Mouse (Mus musculus) adipocyte (in vitro differentiated cells): ENCODE measurements around the gene Neu1.
"Not testable (repeated sequence)": the region's sequence is repeated elsewhere in the genome, so short reads cannot be mapped to it uniquely, and the experiment has no call there.

Experiments used
- DNase-seq: peaks from one replicate; pipeline ENCODE4 v3.0.0-alpha.2; 2016; ENCODE audit warnings: low spot score

Gene Neu1

DNA sequence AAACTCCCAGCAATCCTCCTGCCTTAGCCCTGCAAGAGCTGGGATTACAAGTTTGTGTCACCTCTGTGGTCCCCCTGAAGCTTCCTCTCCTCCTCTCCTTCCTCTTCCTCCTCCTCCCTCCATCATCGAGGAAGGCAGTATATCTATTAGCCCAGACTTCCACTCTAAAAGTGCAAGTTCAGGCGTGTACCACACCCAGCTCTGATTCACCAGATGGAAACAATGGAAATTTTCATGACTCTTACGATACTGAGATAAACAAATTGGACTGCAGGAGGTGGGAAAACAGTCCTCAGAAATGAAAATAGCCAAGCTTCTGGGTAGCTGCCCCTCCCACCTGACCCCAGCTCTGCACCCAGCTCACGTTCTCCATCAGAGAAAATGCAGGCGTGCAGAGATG is 34.6 kb downstream of the Neu1 start:
- no peak for DNase-seq

DNA sequence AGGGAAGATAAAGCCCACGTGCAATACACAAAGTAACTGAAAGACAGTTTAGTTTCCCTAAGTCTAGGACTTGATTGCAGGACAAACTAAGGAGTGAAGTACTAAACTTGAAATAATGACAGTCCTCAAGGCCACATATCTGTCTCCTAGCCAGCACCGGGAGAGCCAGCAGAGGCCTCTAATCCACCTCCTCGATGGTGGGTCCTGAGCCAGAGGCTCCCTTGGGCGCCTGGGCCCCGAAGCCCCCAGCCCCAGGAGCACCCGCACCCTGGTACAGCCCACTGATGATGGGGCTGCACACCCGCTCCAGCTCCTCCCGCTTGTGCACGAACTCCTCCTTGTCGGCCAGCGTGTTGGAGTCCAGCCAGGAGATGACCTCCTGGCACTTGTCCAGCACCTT is 38.8 kb downstream of the Neu1 start, which contains the start of gene Gm20481:
Gene Gm20481 (plus strand): TSS at position 91 of the 400 bp plus-strand sequence.
- DNase-seq = not testable (repeated sequence)

DNA sequence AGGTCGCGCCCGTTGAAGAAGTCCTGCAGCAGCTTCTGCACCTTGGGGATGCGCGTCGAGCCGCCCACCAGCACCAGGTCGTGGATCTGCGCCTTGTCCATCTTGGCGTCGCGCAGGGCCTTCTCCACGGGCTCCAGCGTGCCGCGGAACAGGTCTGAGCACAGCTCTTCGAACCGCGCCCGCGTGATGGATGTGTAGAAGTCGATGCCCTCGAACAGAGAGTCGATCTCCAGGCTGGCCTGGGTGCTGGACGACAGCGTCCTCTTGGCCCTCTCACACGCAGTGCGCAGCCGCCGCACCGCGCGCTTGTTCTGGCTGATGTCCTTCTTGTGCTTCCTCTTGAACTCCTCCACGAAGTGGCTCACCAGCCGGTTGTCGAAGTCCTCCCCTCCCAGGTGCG is 39.8 kb downstream of the Neu1 start:
- not testable (repeated sequence) for DNase-seq

DNA sequence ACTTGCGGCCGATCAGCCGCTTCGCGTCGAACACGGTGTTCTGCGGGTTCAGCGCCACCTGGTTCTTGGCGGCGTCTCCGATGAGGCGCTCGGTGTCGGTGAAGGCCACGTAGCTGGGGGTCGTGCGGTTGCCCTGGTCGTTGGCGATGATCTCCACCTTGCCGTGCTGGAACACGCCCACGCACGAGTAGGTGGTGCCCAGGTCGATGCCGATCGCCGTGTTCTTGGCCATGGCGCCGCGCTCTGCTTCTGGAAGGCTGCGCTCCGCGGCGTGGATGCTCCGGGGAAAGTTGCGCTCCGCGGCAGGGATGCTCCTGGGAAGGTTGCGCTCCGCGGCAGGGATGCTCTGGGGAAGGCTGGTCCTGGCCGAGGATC is 40.6 kb downstream of the Neu1 start:
- not testable (repeated sequence) for DNase-seq

DNA sequence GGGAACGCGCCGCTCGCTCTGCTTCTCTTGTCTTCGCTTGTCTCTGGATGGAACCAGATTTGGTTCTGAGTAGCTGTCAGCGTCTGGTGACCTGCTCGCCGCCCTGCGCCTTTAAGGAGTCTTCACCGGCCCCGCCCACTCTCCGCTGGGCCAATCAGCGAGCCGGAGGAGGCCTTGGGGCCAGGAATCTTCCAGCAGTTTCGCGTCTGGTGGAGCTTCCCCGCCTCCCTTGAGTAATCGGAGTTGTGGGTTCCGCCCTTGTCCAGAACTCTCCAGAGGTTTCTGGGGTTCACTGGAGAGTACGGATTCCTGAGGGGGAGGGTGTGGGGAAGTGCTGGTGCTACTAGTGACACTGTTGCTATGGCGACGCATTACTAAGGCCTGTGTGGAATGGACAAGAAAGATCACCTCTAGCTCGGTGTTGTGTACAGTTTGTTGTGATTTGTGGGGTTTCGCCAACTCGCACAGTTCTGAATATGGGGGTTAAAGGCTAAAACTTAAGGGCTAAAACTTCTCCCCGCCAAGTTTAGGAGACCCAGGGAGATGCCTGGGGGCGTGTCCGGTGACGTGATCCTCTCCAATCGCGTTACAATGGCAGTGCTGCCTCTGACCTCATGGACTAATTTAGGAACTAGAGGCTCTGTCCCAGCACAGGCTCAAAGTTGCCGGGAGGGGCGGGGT is 41.2 kb downstream of the Neu1 start, which contains the start of the genes Hspa1a and Hspa1l:
Gene Hspa1a (minus strand): TSS at position 88 of the 681 bp plus-strand sequence.
Gene Hspa1l (plus strand): TSS at position 635 of the 681 bp plus-strand sequence.
- DNase-seq = not testable (repeated sequence)

DNA sequence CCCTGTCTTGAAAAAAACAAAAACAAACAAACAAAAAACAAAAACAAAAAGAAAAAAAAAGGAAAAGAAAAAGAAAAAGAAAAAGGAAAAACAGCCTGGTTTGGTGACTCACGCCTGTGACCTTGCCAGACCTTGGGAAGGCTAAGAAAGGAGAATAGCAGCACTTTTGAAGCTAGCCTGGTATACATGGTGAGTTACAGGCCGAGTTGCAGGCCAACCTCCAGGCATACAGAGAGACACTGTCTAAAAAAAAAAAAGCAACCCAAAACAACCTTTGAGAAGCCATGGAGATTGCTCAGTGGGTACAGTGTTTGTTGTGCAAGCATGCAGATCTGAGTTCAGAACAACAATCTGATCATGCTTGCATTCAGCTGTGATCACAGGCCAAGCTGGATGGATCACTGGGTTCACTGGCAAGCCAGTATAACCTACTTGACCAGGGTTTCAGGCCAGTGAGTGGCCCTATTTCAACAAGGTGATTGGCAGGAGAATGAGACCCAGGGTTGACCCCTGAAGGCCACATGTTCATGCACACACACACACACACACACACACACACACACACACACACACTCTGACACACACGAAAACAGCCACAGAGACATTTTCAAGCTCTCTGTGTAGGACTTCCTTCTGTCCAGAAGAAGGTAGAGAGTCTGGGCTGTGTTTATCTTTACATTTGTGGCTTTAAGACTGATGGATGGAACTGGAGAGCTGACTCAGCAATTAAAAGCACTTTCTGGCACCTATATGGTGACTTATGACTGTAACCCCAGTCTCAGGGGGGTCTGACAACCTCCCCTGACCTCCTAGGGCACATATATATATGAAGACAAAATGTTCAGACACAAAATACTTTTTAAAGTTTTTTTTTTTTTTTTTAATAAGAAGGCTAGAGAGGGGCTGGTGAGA is 44.8 kb downstream of the Neu1 start:
- DNase-seq = peak; percentile 72

DNA sequence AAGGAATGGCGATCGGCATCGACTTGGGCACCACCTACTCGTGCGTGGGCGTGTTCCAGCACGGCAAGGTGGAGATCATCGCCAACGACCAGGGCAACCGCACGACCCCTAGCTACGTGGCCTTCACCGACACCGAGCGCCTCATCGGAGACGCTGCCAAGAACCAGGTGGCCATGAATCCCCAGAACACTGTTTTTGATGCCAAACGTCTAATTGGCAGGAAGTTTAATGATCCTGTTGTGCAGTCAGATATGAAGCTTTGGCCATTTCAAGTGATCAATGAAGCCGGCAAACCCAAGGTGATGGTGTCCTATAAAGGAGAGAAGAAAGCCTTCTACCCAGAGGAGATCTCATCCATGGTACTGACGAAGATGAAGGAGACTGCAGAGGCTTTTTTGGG is 45.9 kb downstream of the Neu1 start:
- no peak for DNase-seq

DNA sequence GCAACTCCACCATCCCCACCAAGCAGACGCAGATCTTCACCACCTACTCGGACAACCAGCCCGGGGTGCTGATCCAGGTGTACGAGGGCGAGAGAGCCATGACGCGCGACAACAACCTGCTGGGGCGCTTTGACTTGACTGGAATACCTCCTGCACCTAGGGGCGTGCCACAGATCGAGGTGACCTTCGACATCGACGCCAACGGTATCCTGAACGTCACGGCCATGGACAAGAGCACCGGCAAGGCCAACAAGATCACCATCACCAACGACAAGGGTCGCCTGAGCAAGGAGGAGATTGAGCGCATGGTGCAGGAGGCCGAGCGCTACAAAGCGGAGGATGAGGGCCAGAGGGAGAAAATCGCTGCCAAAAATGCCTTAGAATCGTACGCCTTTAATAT is 47.2 kb downstream of the Neu1 start:
- DNase-seq = no peak

DNA sequence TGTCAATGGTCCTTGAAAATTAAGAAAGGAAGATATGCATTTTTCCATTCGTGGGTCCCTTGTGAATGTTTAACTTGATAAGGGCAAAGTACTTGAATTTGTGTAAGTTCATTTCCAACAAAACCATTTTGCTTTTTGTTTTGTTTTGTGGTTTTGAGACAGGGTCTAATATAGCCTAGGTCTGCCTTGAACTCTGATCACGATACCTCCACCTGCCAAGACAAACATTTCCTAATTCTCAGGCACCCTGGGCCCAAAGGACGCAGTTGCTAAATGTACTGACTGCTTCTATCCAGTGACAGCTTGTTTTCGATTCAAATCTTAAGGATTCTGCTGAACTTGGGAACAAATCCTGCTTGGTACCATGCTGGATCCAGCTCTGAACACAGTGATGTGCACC is 48.6 kb downstream of the Neu1 start:
- no peak for DNase-seq

DNA sequence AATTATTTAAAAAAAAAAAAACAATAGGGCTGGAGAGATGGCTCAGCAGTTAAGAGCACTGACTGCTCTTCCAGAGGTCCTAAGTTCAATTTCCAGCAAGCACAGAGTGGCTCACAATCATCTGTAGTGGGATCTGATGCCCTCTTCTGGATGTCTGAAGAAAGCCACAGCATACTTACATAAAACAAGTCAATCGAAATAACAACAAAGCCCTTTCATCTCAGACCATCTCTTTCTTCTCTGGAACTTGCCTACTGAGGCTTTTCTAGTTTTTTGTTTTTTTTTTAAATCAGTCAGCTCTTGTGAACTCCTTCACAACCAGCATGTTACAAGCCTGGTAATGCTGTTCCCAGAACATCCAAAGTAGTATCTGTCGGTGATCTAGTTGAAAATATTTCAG is 49.6 kb downstream of the Neu1 start:
- peak; percentile 81 for DNase-seq

DNA sequence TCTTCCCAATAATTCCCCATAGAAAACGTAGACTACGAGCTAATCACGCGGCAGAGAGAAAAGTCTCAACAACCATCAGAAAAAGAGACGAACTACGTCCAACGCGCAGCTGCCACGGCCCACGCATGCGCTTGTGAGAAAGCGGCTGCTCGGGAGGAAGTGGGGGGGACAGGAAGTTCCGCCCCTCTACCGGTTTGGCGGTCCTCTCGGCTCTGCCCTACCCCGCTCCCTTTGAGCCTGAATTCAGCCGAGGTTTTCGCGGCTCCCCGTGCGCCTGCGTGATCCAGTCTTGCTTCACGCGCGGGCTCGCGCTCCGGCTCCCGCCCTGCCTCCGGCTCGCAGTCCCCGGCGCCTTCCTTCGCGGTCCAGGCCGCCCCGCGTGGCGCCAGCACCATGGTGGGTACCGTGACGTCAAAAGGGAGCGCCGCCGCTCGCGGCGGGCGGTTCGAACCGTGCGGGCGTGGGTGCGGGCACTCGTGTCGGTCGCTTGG is 50.7 kb downstream of the Neu1 start, which contains the start of gene Lsm2:
Gene Lsm2 (plus strand): TSS at position 173 of the 491 bp plus-strand sequence.
- peak; percentile 96 for DNase-seq

DNA sequence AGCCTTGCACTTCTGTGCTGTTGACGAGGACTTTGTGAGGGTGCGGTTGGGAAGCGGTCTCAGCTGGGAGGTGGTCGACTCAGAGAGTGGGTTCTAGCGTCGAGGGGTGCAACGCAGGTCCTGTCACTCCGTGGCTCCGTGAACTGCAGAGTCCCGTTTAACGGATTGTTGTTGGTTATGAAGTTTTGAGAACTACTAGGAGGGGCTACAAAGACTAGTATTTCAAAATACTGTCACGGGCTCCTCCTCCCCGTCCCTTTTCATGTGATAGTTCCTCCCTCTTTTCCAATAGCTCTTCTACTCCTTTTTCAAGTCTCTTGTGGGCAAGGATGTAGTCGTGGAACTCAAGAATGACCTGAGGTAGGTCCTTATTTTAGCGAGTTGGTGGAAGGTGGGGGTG is 51.3 kb downstream of the Neu1 start:
- no peak for DNase-seq

DNA sequence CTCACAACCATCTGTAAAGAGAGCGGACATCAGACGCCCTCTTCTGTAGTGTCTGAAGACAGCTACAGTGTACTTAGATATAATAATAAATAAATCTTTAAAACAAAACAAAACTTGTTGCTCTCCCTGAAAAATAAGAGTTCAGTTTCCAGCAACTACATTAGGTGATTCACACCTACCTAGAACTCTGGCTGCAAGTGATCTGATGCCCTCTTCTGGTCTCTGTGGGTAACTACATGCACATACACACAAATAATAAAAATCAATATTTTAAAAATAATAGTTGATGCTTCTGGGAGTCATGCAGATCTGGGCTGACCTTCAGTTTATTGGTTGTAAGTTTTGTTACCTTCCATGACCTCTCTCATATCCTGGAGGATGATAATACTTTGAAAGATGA is 53.2 kb downstream of the Neu1 start:
- DNase-seq = no peak
